Mouse (Mus musculus) gastrocnemius, postnatal 25 days (tissue): Measurements from ENCODE around the gene Cep85l. TPM values are rescaled to one million over a fixed set of nuclear protein-coding genes. Genes with fewer than 3 reads are reported as not detected.

ENCODE experiments used
- DNase-seq: peaks from one replicate; pipeline ENCODE4 v3.0.0; 2022
- total RNA-seq, 2 experiments: library from RNA; stranded (reverse); gene quantifications; 1 replicate in 1 of 2; 2 replicates in 1 of 2; pipeline ENCODE4 v1.2.3; 2021

Gene Cep85l
- total RNA-seq, 2 experiments from 2014 or later, result 30.7 to 85.6 TPM

DNA sequence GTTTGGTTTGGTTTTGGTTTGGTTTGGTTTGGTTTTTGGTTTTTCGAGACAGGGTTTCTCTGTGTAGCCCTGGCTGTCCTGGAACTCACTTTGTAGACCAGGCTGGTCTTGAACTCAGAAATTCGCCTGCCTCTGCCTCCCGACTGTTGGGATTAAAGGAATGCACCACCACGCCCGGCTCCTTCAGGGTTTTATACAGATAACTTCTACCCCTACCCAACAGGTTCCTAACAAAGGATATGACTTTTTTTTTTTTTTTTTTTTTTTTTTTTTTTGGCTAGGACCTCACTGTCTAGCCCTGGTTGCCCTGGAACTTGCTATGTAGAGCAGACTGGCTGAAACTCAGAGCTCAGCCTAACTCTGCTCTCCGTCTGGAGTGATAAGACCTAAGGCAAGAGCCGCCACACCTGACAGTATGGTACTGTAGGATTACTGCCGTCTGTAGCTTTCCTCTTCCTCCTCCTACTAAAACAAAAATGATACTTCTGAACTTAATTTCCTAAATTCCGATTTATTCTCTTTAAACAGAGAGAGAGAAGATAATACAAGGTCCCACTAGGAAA lies 37.5 kb downstream of the Cep85l start:
- no peak for DNase-seq

DNA sequence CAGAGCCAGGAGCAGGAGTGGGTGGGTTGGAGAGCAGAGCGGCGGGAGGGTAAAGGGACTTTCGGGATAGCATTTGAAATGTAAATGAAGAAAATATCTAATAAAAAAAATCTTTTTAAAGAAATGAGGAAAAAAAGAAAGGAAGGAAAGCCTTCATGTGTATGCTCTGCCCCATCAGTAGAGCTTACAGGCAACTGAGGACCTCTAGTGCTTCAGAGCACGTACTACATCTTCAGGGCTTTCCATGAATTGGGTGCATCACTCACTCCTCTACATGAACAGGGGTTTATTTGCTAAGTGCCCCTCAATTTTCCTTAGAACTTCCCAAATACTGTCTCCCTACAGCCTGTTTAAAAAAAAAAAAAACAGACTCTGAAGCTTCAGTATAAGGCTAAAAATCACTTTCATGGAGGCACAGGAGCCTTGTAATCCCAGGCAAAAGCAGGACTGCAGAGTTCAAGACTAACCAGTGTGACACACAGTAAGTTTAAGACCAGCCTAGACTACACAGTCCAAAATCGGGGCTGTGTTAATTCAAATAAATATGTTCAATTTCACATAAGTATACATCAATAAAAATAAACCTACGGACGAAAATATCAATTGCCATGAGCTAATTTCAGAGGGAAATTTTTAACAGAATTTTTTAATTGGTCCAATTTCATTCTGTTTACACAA lies 38.3 kb downstream of the Cep85l start:
- no peak for DNase-seq

DNA sequence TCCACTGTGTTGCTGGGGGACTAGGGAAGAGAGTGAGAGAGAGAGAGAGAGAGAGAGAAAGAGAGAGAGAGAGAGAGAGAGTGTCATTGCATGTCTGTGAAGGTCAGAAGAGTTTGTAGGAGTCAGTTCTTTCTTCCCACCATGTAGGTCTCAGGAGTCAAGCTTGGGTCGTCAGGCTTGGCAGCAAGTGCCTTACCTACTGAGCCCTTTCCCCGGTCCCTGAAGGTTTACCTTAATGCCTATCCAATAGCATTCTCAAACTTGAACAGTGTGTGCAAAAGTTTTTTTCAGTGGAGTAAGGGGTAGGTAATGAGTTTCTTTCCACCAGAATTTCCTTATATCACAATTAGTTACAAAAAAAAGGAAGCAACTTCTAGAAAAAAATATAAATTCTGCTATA lies 40.7 kb downstream of the Cep85l start:
- DNase-seq, result no peak

DNA sequence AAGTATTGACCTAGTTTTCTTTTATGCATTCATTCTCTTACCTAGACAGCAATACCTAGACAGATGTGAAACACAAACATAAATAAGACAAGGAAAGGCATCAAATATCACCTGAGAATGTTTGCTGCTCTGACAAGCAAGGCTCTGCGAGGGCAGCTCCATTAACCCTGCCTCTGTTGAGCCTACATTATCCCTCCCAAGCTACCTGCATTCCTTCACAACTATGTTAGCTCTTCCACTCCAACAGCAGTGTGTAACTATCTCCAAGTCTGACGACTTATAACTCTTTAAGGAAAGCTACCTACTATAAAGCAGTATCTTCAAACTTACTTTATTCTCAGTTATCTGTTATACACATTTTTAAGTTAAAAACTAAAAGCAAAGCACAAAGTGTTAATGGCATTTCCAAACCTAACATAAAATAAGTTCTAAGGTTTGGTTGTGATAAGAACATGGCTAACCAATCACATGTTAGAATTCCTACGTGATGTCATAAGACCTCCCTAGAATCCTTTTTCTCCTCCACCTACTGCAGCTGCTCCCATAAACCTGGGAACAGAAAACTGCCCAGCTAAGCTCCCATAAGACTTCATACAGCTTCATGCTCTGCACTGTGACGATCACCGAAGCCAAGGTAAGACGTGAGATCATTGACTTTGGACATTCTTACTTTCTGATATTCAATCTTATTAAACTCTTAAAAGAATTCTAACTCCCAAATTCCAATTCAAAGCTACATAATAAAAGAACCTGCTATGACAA lies 42.4 kb downstream of the Cep85l start, which contains the start of gene Pln:
TSS of gene Pln (plus strand) at position 506 of the 762 bp plus-strand sequence.
- DNase-seq, result no peak

DNA sequence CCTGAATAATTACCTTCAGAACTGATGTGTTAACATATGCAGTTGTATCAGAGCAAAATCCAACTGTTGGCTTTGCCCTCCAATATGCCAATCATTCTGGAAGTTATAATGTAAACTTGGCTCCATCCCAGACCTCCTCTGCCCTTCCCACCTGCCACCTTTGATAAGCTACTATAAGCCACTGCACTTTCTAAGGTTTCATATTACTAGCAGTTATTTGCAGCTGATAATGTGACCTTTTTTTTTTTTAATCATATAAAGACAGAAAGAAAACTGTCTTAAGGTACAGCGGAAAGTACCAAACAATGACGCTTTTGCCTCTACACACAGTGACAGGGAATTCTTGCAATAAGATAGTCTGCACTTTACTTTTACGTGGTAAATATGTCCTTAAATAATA lies 43.8 kb downstream of the Cep85l start:
- DNase-seq, result no peak

DNA sequence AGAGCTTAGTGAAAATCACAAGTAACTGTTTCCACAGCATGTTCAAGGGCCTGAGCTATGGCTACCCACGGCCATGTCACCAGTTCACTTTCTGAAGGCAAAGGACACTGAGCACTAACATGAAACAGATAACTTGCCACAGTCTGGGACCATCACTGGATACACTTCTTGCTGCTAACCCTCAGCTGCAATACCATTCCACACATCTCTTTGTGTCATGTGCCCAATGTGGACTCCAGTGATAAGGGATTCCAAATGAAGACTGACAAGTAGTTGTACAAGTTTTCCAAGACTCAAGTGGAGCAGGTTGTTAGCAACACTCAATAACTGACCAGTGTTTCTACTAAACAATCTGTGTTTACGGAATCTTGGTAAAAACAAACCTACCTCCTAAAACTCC lies 44.5 kb downstream of the Cep85l start:
- DNase-seq, result no peak

DNA sequence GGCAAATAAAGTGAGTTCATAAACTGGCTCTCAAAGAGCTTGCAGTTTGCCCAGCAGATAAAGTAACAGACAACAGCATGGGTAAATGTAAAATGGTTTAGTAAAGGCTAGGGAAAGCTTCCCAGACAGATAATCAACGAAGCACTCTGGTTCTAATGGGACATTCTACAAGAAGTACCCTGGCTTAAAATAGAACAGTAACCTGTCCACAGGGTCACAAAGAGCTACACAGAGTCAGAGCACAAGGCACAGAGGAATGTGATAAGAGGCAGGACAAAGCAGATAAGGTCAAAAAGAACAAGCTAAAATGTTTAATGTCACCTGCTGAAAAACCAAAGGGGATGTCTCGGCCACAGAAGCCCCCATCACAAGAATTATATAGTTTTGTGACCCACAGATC lies 47.0 kb downstream of the Cep85l start:
- DNase-seq, result no peak

DNA sequence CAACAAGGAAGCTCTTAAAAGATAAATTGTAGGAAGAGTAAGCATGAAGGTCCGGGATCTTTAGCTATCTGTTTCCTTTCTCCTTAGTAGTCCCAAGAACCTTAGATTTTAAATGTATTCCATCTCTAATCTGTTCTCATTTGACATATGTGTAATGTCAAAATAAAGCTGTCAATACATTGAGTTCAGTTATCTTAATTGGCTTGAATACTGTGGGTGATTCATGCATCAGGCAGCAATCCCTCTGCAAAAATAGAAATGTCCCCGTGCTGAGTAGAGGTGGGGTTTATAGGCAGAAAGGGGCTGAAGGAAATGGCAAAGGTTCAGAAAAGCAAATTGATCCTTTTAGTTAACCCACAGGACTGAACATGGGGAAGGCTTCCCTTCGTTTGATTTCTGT lies 50.5 kb downstream of the Cep85l start:
- DNase-seq, result no peak

DNA sequence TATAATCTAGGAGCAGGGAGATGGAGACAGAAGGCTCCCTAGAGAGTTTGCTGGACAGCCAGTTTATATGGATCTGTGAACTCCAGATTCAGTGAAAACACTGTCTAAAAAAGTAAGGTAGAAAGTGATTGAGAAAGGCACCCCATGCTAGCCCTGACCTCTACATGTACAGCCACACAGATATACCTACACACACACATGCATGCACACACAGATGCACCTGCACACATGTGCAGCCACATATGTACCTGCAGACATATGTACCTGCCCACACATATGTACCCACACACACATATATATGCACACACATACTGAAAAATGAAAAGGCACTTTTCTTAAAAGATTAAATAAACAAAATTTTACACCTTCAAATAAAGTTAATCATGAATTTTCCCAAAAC lies 53.4 kb downstream of the Cep85l start:
- no peak for DNase-seq

DNA sequence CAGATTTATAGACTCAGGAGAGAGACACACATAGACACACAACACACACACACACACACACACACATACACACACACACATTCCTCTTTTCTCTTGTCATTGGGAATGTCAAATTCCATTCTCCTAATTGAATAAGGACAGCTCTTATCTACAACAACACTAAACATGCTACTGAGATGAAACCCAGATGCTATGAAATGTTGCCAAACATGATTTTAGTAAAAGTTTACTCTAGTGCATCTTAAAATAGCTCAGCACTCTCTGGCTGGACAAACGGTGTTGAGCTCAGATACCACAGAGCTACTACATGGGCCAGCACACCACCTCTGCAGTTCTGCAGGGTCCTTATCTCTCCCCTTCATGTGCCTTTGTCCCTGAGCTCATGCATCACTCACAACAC lies 55.1 kb downstream of the Cep85l start:
- DNase-seq, result no peak

DNA sequence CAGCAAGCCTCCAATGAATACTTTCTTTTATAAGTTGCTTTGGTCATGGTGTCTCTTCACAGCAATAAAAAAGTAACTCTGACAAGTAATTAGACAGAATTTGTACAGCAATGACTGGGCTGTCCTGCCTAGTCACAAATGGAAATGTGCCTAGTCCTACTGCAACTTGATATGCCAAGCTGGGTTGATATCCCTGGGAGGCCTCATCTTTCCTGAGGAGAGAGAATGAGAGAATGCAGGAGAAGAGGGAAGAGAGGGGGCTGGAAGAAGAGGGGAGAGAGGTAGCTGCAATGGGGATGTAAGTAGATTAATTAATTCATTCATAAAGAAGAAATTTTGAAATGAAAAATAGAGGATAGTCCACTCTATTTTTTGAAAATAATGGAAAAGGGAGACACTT lies 56.4 kb downstream of the Cep85l start:
- no peak for DNase-seq

DNA sequence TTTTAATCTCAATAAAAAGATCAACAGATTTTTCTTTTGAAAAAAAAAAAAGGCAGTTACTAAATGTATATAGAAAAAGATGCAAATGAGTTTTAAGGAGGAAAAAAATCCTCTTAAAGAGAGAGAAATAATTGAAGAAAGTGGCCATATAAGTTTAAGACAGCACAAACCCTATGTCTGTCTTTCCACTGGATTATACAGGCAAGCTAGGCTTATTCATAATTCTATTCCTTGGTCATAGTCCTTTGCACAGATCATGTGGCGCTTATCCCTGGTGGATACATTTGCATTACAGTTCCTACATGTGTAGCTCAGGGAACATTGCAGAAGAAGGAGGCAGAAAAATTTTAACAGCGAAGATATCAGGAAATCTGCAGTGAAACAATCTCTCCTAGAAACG lies 73.1 kb downstream of the Cep85l start:
- no peak for DNase-seq

DNA sequence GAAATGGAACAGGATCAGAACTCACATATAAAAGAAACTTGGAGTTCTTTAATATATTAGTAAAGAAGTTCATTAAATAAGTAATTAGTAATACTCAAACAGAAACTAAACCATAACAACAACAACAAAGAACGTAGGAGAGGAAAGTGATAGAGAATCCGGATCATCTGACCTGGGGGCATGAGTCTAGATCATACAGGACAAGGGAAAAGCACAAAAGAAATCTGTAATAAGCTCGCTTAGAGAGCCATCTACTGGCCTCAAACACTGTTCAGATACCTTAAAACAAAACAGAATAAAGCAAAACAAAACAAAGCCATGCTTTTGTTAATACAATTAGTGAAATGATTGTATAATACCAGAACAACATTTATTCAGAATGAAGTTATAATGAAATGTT lies 73.9 kb downstream of the Cep85l start:
- DNase-seq, result no peak

DNA sequence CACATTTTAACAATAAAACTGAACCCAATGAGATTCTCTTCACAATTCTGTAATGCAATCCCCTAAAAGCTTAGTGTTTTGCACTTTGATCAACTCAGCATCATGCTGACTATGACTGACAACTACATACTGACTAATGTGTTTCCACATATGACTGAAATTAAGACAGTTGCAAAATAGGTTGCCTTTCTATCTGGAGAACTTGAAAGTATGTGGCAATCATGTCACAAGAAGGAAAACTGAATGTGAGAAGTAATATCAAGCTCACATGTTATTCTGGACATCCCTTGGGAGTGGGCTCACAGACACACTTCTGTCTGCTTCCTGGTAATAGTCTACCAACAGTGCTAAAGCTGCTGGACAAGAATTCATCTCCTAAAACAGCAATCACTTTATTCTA lies 94.6 kb downstream of the Cep85l start:
- DNase-seq, result no peak

DNA sequence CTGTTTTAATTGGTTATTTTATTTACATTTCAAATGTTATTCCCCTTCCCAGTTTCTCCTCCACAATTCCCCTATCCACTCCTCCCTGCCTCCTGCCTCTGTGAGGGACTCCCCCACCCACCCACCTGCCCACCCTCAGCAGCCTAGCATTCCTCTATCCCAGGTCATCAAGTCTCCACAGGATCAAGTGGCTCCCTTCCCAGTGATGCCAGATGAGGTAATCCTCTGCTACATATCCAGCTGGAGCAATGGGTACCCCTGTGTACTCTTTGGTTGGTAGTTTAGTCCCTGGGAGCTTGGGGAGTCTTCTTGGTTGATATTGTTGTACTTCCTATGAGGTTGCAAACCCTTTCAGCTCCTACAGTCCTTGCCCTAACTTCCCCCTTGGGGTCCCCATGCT lies 107.5 kb downstream of the Cep85l start:
- DNase-seq, result no peak

DNA sequence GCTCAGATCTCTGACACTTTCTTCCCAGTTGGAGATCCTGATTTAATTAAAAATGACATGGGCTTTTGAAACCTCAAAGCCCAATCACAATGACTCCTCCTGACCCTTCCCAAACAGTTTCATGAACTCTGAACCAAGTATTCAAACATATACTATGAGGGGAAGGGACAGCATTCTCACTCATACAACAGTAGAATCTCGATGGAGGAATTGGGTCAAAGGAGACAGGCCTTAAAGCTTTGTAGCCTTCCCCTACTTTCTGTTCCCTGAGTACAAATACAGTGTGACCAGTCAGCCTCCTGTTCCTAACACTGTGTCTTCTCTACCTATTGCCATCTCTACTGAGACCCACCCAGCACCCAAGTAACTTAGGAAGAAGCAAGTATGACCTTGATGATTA lies 117.7 kb downstream of the Cep85l start:
- DNase-seq, result no peak

DNA sequence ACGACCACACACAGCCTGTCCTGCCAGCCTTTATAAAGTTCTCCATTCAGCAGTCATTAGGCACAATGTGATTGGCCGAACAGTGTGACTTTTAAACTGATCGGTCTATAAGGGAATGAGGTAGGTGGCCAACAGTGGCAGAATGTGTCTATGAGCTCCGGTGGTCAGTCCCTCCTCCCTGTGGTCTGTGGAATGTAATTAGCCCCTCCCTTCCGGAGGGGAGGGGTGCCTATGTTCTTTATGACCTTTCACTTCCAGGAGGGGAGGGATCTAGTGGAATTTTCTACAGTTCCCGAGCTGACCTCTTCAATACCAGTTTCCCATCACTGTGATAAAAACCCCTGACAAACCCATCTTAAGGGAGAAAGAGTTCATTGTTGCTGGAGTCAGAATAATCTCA lies 144.4 kb downstream of the Cep85l start:
- DNase-seq, result no peak

DNA sequence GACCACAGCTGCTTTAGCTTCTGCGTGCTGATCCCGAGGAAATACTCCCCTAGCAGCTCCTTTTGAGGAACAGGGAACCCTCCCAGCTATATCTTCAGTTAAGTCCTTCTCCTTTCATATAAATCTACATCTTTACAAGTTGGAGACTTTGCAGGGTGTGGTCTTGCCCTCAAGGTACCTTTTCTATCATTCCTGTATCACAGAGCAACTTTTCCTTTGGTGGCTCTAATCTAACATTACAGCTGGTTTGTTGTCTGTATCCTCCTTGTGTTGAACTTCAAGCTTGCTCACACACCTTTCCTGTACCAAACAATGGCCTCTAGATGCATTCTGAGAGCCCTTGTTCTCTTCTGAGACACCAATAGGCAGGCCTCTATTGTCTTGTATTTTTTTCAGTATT lies 145.1 kb downstream of the Cep85l start:
- no peak for DNase-seq

DNA sequence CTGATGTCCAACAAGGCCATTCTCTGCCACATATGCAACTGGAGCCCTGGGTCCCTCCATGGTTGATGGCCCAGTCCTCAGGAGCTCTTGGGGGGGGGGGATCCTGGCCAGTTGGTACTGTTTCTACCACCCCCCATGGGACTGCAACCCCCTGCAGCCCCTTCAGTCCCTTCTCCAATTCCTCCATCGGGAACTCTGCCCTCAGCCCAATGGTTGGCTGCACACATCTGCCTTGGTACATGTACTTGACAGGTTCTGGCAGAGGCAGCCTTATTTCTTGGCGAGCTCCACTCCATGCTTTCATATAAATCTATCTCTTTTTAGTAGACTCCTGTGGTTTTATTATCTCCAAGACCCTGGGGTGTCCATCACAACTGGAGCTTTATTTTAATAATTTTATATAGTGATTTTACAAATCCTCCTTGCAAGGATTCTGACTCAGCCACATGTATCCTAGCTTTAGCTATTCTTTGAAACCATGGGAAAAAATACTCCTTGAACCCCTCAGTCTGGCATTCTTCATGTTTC lies 145.6 kb downstream of the Cep85l start:
- DNase-seq, result no peak

DNA sequence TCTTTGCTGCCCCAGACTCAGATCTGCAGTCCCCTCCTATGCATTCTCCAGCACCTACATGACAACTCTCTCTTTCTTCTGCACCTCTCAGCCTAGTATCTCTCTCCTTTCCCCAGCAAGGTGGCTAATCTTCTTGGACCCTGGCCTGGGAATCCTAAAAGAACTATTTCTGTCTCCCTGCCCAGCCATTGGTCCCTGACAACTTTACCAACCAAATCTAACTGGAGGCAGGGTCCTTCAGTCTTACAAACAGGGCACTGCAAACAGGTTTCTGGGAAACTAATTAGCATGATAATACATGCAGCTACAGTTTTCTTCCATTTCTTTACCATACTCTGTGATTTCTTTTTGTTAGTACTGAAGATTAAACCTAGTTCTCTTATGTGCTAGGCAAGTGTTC lies 148.9 kb downstream of the Cep85l start:
- DNase-seq, result no peak

DNA sequence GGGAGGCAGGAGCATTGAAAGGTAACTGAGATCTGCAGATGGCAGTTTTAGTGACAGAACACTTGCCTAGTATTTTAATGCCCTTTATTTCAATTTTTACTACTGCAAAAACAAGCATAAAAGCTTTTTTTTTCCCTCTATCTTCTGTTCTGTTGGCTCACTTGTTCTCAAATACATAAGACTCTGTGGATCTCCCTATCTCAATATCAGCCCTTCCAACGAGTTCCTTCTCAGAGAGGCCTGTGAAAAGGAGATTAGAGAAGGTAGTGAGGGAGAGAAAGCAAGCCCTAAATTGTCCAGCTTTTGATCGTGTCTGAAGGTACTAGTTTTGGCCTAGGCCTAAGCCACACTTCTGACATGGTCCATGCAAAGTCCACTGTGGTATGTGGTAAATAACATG lies 150.6 kb downstream of the Cep85l start:
- DNase-seq, result no peak
